Mouse (Mus musculus): ENCODE data around the gene Cflar.
"Not testable (repeated sequence)": the region's sequence is repeated elsewhere in the genome, so short reads cannot be mapped to it uniquely, and the experiment has no call there.

Cflar gene

DNA sequence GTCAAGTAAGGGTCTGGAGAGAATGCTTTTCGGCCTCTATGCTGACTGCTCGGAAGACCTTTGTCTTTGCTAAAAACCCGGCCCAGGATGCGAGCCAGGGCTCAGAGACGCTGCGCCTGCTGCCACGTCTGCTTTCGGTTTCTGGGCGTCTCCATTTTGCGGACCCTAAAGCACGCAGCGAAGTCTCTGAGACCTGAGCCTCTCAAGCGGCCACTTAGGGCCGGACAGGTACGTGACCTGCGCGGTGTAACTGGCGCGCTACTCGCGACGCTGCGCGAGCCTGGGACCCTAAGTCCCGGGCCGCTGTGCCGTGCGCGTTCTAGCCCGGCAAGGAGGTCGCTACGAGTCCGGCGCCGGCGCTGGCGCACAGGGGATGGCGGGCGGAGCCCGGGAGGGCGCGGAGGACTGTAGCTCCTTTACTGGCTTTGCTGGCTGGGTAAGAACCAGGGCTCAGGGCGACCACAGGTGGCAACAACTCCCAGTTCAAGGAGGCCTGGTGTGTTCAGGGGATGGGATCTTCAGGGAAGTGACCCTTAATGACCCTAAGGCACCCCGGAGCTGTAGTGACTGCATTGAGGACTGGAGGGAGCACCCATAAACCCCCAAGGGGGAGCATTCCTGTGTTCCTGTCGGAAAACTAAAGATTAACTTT is at the start of gene Cflar:
Gene Cflar, plus strand, starts transcription at position 144 of the 652 bp plus-strand sequence.
- DNase-seq: peak; percentile 84

DNA sequence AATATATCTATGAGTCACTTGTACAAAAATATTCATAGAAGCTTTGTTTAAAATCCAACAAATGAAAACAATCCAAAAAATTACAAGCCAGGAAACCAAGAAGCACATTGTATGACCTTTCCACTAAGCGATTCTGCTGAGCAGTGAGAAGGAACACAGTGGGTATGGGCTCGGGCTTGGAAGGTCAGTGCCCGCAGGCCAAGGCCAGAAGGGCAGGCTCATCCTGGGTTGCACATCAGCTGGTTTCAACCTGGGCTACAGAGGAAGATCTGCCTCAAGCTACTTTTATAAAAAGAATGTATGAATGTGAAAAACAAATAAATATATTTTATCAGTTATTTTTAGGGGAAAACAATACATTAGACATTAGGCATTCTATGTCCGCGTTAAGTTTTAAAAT is 48.6 kb upstream of the Cflar start:
- DNase-seq: not testable (repeated sequence)

DNA sequence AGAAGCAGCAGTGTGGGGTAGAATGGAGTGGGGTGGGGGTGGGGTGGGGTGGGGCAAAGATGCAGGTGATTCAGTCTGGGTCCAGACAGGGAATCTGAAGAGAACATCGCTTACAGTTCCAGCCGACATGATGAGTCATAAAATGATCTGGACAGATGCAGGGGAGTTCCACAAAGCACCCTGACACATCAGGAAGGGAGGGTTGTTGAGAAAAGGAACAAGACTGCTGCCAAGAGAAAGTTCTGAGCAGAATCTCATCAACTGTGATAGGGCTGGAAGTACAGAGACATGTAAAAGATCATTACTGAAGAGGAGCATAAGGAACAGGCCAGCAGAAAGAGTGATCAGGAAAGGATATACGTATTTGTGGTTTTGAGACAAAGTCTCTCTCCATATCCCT is 47.9 kb upstream of the Cflar start:
- DNase-seq: not testable (repeated sequence)

- no peak for DNase-seq
Observed at GRCm38 (mm10) chr1:58668191-58668590, 43.1 kb upstream of the Cflar start.

GRCm38 (mm10) chr1:58669635-58670034 is 41.7 kb upstream of the Cflar start:
- DNase-seq: not testable (repeated sequence)

GRCm38 (mm10) chr1:58672116-58672515 is 39.2 kb upstream of the Cflar start:
- DNase-seq: no peak

DNA sequence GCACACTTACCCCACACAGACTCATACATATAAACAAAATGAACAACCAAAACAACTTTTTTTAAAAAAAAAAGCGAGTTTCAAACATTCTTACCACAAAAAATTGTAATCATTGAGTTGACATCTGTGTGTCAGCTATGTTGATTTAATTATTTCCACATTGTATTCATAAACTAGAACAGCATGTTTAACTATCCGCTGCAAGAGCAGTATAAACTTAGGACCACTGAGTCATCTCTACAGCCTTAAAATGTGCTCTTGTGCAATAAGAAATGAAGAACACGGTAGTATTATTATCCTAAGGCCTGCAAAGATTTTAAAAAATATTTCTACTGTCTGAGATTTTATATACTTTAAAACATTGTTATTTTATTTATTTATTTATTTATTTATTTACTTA is 36.3 kb upstream of the Cflar start:
- no peak for DNase-seq

GRCm38 (mm10) chr1:58677575-58677974 is 33.7 kb upstream of the Cflar start:
- peak; percentile 58 for DNase-seq

GRCm38 (mm10) chr1:58678412-58678811 is 32.9 kb upstream of the Cflar start:
- DNase-seq: not testable (repeated sequence)

- DNase-seq: no peak
Observed at GRCm38 (mm10) chr1:58689426-58689825, 21.9 kb upstream of the Cflar start.

- DNase-seq: no peak
Observed at GRCm38 (mm10) chr1:58690006-58690744, 21.1 kb upstream of the Cflar start.

GRCm38 (mm10) chr1:58690834-58691488 is 20.3 kb upstream of the Cflar start:
- DNase-seq: not testable (repeated sequence)

GRCm38 (mm10) chr1:58691718-58692117 is 19.6 kb upstream of the Cflar start:
- DNase-seq: not testable (repeated sequence)

DNA sequence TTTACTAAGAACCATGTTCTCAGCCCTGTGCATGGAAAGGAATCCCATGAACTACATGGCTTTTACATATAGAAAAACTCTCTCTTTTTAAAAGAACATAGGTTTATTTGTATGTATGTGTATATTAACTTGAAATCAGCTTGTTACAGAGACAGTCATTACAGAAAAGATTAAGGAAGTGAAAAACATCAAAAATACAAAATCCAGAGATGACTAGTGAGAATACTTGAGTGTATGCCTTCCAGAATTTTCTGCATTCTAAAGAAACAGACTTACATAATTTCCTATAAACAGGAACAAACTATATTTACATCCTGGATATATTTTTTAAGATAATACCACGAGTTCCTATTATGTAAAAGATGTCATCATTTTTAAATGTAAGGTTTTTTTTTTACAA is 17.6 kb upstream of the Cflar start:
- DNase-seq: no peak

GRCm38 (mm10) chr1:58695810-58696209 is 15.5 kb upstream of the Cflar start, which contains the start of gene Als2cr12:
Gene Als2cr12 (minus strand): TSS chr1:58695989.
- not testable (repeated sequence) for DNase-seq

DNA sequence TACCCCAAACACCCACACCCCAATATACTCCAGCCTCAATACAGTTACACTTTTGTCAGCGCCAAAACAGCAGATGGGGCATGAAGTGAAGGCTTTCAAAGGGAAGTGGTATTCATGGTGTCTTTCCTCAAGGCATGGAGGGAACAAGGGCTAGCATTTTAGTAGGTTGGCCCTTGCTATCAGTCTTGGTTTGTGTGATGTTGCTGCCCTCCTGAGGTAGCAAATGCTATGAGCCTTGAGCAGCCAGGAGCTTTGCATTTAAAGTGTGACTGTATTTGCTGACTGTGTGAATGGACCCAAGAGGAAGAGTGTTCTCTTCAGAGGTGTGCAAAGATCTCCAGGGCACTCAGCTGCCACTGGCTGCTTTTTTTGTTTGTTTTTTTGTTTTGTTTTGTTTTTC is 13.7 kb upstream of the Cflar start:
- DNase-seq: not testable (repeated sequence)

DNA sequence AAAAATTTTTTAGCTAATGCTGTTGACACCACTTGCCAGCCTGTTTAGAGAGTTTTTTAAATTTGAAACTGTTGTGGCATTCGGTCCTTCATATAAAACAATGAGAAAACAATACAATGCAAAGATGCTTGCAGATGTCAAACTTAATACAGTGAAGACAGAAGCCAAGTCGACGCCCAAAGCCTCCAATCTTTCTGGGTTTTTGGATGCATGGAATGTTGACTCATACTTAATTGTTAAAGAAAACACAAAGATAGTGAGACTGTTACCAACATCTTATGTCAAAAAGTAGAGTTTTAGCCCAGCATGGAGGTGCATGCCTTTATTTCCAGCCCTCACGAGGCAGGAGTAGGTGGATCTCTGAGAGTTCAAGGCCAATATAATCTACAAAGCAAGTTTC is 12.5 kb upstream of the Cflar start:
- DNase-seq: no peak

- no peak for DNase-seq
Observed at GRCm38 (mm10) chr1:58699988-58700387, 11.3 kb upstream of the Cflar start.

DNA sequence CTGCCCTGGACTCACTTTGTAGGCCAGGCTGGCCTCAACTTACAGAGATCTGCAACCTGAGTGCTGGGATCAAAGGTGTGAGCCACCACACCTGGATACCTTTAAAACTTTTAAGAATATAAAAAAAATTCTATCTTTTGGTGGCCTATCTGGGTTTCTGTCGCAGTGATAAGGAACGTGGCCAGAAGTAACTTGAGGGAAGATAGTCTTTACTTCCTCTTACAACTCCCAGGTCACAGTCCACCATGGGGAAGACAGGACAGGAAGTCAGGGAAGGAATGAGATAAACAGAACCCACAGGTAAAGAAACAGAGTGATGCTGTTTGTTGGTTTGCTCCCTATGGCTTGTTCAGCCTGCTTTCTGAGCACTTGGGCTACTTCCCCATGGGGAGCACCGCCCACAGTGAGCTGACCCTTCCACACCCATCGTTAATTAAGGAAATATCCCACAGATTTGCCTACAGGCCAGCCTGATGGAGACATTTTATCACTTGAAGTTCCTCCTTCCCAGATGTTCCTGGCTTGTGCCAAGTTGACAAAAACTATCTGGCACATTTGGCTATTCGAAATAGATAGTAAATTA is 10.6 kb upstream of the Cflar start:
- not testable (repeated sequence) for DNase-seq

DNA sequence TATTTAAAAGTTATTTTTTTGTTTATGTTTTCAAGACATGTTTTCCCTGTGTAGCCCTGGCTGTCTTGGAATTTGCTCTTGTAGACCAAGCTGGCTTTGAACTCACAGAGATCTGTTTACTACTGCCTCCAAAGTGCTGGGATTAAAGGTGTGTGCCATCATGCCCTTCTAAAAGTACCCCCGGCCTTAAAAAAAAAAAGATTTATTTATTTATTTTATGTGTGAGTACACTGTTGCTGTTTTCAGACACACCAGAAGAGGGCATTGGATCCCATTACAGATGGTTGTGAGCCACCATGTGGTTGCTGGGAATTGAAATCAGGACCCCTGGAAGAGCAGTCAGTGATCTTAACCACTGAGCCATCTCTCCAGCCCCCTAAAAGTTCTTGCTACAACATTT is 1.3 kb upstream of the Cflar start:
- DNase-seq: not testable (repeated sequence)

- DNase-seq: peak; percentile 35
Observed at GRCm38 (mm10) chr1:58710711-58711364, 470 bp upstream of the Cflar start.

Measured in lung, postnatal 14 days (tissue).